Mouse (Mus musculus) embryonic fibroblast, embryonic 13.5 days (primary cell): Measurements from ENCODE around the gene Ell2.

Source experiments
- CTCF ChIP-seq: IDR thresholded peaks from 2 replicates; pipeline ENCODE4 v1.5.1; 2011; ENCODE audit warnings: mild to moderate bottlenecking, control low read depth, low read length, moderate library complexity, borderline replicate concordance; ENCODE audit not compliant: insufficient read depth
- POLR2A ChIP-seq: IDR thresholded peaks from 2 replicates; pipeline ENCODE4 v1.6.1; 2011; ENCODE audit warnings: low read depth, mild to moderate bottlenecking, control low read depth, low read length, moderate library complexity

DNA sequence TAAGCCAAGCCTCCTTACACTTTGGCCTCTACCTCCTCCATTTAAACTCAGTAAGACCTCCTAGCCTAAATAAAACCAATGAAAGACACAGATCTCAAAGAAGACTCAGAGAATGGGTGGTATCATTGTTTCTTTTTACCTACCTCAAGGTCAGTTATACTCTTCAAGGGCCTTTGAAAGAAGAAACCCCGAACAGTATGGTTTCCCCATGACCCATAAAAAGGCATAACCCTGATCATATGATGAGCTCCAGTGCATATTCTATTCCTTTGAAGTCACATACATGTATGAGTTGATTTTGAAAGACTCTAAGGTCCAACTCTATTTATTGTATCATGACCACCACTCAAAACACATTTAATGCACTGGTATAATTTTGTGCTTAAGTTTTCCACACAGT lies at the start of gene Ell2:
- TF ChIP-seq CTCF (no peak), POLR2A (no peak)
